Mouse (Mus musculus): ENCODE measurements at regions not wholly inside any gene's neighbourhood (a gene's known extent, or its start where the extent isn't known, plus 50 kb on each side); places are given as distances from the start of the nearest gene placed in this dataset.

- TF ChIP-seq CTCF (IDR thresholded peaks at IDR 0.05; ENCODE audit: low read depth) (no peak), EP300 (IDR thresholded peaks at IDR 0.05; ENCODE audit: low read depth) (no peak)
Observed at GRCm38 (mm10) chr13:28823985-28824384, 129.5 kb downstream of the Sox4 start.
